Mouse (Mus musculus): ENCODE data around the gene Galnt6.

Gene Galnt6

DNA sequence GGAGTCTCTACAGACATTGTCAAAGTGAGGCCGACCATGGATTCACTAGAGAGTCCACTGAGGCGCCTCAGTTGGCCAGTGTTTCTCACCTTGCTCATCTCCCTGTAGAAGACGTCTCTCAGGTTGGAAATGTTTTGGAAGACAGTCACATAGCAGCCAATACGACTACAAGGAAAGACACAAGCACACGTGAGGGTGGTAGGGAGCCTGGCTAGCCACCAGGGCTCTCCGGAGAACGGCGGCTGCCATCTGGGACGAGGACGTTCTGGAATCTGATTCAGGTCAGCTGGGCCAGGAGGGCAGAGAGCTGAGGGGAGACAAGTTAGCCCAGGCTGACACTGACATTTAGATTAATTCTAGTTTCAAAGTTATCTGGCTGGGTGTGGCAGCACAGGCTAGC is 79.1 kb downstream of the Galnt6 start:
- peak; percentile 34 to 50 for DNase-seq

DNA sequence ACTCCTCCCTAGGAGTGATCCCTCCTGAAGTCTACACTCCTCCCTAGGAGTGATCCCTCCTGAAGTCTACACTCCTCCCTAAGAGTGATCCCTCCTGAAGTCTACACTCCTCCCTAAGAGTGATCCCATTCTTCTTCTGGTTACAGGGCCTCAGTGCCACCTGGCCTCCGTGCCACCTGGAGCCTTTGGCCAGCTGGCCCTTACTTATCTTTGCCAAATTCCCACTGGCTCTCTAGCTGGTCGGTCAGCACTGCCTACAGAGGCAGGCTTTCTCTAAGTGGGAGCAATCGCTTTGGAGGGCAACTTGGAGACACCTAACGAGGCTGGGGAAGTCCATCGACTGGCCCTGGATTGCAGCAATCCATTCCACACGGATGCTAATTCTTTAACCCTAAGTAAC is 83.0 kb downstream of the Galnt6 start:
- peak; percentile 62 to 72 for DNase-seq

DNA sequence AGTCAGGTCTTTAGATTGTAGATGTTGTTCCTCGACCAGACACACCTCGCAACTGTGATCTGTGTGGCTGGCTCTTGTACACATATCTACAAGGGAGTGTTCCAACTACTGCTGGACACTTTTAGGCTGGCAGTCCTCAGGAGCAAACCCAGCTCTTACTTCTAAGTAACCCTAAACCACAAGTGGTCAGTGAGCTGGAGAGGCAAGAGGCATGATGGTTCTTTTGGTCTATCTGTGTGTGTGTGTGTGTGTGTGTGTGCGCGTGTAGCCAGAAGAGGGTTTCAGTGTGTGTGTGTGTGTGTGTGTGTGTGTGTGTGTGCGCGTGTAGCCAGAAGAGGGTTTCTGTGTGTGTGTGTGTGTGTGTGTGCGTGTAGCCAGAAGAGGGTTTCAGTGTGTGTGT is 86.7 kb downstream of the Galnt6 start:
- no peak for DNase-seq
